Mouse (Mus musculus) kidney, postnatal 14 days (tissue): Measurements from ENCODE around the gene Olfr410.
A peak's percentile ranks its signal among the peaks of the same experiment; 100 is the strongest.

ENCODE experiments used
- DNase-seq: peaks from one replicate; pipeline ENCODE4 v3.0.0; 2022; ENCODE audit warnings: mixed read lengths

Olfr410 gene

DNA sequence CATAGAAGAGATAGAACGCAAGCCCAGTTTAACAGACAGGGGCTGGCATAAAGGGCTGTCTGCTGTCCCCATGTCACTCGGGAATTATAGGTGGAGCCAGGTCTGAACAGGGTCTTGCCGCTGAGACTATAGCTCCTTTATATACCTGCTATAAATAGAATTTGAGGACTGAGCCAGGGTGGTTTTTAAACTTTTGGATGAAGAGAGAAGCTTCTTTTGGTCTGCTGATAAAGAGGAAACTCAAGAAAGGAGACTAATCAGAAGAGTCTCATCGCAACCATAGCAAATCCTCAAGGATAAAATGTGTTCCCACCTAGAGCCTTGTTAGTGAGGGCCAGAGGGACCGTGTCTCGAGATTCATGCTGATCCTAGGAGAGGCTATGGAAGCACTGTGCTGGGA is at the start of gene Olfr410:
Olfr410 (minus strand) TSS at position 101 of the 400 bp plus-strand sequence.
- DNase-seq = no peak

DNA sequence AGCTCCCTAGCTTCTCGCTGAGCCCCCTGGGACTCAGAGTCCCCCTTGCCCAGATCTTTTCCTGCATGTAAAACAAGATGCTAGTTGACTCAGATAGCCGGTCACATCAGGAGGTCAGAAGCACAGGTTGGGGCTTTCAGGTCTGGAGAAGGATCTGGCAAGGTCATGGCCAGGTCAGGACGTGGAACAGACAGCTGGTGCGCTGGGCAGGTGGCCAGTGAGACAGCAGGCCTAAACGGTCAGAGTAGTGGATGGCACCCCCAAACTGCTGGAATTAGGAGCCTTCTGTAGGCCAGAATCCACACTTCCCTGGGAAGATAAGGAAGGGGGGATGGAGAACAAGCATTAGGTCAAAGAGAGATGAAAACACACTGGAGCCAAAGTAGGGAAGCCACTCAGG is 49.4 kb upstream of the Olfr410 start:
- DNase-seq = no peak

DNA sequence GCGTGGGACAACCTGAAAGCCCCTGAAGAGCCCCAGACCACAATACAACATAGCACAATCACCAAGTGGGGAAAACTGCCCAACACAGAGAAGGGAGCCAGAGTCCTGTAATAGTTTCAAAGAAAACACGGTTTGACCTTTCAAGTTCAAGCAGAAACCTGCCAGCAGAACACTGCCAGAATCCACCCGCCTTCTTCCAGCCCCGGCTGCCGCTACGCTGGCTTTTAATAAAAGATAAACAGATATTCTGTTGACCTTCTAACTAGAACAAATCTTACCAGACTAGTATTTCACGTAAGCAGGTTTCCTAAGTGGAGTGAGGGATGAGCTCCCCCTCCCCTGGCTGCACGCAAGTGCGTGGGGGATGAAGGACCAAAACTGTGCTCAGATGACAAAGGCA is 47.8 kb upstream of the Olfr410 start:
- DNase-seq = peak; percentile 27

DNA sequence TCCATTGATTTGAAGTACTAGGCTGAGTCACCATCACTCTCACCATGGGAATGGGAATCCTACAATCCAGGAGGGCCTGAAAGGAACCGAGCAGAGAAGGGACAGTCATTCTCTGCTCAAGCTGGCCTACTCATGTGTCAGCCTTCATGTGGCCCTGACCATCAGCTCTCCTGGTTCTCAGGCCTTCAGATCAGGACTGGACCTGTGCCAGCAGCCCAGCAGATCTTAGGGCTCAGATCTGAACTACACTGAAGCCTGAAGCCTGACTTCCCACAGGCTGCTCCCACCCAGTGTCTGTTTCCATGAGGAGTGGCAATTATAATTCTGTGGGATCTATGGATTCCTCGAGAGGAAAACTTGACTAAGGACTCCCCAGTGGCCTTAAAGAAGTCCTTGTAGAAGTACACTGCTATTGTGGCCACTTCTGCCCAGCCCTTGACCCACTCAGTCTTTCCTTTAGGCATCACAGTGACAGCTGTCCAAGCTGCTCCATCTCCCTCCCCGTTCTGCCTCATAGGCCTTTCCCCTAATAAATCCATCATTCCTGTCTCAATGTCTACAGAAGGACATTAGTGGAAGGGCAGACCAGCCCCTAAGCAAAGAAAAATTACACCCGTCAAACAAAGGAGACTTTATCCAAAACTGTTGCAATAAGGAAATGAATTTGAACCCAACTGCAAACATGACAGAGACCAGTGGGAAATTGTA is 41.5 kb upstream of the Olfr410 start:
- no peak for DNase-seq

DNA sequence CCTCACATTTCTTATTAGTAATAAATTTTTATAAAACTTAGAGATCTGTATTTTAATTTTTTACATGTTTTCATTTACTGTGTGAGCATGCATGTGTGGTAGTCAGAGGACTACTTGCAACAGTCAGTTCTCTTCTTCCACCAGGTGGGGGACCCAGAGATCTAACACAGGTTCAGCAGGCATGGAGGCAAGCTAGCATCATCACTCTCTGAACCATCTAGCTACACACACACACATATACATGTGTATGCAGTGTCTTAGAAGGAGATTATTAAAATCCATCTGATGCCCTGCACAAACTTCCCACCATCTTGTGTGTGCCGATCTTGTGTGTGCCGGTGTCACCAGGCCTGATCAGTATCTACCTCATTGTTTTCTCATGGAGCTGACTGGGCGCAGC is 39.0 kb upstream of the Olfr410 start:
- DNase-seq = peak; percentile 52

DNA sequence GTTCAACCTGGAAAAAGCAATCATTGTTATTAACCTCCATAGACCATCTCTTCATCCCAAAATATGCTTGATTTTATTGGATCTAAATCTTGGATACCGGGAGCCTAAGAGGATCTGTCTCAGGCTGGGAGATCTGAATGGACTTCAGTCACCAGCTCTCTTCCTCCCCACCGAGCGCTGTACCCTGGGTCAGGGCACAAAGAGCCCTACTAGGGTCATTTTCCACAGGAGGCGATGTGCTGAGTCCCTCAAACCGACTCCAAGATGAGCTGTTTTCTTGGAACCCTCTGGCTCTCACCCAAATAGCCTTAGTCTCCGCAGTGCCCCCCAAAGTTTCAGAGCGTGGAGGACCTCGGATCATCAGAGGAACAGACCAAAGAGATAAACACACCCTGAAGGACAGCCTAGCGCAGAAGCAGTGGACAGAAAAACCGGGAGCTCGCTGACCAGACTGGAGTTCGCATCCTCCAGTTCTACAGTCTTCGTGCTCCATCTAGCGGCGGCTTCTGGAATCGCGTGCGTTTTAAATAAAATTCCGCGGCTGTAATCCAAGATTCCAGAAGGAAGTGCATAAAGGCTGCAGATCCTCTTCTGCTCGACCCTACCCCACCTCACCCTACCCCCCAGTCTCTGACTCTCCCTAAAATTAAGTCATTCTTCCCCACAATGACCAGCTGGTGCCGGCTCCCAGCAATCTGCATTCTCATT is 33.7 kb upstream of the Olfr410 start:
- DNase-seq = peak; percentile 76

DNA sequence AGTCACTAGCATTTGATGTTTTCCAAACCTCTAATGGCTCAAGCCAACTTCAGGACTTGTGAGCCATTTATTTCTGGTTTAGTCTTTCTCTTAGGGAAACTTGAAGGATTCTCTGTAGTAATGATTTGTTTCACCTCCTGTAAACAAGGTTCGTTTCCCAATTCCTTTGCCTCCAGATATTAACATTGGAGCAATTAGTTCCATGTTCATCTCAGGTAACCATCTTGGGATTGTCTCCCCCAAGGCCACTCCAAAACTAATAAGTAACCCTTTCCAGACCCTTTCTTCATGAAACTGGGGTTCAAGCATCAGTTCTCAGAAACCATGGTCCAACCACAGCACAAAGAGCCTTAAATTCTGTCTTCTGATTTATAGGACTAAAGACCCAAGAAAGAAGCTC is 23.9 kb upstream of the Olfr410 start, which contains the start of gene Olfr412:
Olfr412 (plus strand) TSS at position 301 of the 400 bp plus-strand sequence.
- DNase-seq = no peak

DNA sequence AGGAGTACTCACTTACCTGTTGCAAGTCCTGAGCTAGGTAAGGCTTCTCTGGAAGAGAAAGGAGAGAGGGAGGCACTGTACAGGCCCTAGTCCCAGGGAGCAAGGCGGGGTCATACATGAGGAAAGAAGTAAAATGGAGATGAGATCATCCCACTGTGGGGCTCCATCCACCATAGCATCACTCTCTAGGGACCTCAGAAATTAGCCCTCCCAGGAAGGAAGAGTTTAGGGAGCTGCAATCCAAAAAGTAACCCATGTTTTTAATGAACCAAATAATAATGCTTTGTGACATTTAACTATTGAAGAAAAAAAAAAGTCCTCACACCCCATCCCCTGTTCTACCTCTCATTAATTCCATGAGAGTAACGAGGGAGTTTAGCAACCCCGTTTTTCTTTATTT is 14.7 kb upstream of the Olfr410 start, which contains the start of gene Olfr411:
Olfr411 (minus strand) TSS at position 101 of the 400 bp plus-strand sequence.
- no peak for DNase-seq

DNA sequence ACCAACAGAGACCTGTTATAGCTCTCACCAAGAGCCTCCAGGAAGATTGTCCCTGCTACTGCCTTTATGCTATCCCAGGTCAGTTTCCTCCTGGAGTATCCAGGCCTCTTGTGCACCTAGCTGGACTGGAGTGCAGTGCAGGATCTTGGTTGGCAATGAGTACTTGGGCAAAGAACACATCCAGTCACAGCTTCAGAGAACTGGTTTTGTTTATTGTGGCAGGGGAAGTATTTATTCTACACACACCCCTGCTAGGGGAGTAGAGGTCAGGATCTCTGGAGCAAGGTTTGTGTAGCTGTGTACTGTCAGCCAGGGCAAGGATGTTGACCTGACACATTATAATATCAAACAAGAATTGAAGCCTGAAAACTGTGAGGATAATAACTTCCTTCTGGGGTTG is 9.1 kb downstream of the Olfr410 start:
- DNase-seq = no peak

DNA sequence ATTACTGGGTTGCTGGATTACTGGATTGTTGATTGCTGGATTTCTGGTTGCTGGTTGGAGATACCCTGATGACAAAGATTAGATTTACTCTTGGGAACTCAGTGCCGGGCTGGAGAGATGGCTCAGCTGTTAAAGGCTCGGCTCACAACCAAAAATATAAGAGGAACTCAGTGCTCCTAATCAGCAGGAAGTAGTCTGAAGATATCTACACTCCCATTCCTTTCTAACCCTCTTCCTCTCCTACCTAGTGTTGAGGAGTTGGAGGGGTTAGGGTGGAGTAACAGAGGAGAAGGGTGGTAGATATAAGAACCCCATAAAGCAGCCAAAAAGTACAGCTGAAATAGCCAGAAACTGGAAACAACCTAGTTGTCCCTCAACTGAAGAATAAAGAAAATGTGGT is 11.8 kb downstream of the Olfr410 start:
- DNase-seq = no peak

DNA sequence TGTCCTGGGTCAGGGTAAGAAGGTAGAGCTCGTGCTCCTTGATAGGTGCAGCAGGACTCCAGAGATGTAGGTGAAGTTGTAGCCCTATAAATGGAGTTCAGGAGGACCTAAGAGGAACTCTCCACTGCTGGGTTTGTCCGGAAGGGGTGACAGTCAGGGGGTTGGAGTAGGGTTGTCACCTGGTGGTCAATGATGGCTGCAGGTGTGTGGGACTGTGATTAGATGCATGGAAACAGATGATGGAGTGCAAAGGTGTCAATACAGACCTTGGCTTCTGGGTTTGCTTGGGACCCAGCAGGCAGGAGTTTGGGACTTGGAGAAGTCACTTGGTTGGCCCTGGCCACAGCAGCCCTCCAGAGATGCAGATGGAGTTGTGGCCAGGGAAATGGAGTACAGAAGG is 50.6 kb downstream of the Olfr410 start:
- DNase-seq = no peak

DNA sequence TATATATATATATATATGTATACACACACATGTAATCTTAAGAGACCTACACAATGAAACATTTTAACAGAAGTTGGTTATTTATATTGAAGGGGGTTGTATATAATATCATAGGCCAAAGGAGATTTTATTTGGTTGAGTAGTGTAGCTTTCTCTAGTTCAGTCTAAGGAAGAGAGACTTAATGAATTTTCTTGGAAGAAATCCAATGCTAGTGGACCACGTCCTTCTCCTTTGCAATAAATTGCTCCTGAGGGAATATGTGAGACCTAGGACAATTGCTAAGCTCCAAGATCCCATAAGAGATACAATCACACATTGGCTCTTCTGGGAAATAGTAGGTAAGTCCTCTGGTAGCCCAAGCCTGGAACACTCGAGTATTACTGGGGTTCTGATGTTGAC is 54.4 kb downstream of the Olfr410 start, which contains the start of gene Olfr59:
Olfr59 (plus strand) TSS at position 301 of the 400 bp plus-strand sequence.
- DNase-seq = no peak
